Mouse (Mus musculus) embryo, embryonic 10.5 days (tissue): Measurements from ENCODE around the gene Rnf217.

Experiments
- DNase-seq: peaks from one replicate; pipeline ENCODE4 v3.0.0-alpha.2; 2015; ENCODE audit warnings: low spot score

The Rnf217 gene

GRCm38 (mm10) chr10:31609066-31609961, at the start of gene Rnf217:
Gene Rnf217, minus strand, starts transcription at chr10:31609184.
- DNase-seq: peak; percentile 78

DNA sequence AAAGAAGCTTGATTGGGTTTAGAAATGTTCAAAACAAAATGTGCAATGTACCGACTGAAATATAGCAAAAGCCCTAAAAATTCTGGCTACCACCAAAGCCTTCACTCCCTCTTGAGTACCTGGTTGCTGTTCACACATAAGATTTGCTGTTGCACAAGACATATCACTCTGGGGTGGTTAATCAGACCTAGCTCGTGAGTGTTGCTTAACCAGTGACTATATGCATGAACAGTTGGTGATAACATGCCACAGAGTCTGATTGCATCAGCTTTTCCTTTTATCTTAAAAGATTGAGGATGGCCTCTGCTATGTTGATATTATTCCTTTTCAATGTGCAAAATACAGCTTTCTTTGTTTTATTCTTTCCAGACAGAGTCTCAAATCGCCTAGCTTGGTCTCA, 38.3 kb upstream of the Rnf217 start:
- no peak for DNase-seq

- no peak for DNase-seq
Observed at GRCm38 (mm10) chr10:31646083-31646482, 37.1 kb upstream of the Rnf217 start.

DNA sequence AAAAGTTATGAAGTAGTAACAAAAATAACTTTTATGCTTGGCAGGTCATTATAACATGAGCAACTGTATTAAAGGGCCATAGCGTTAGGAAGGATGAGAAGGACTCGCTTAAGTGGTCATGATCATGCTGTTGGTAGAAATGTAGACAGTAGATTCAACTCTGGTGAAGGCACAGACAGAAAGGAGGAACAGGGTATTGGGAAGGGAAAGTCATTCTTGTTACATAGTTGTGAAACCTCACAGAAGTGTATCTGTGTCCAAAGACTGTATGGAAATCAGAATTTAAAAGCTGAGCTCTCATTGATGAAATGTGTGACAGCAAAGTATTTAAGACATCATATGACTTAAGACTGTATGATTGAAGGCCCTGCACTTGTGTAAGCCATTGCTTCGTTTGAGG, 26.1 kb upstream of the Rnf217 start:
- DNase-seq: no peak

- DNase-seq: peak; percentile 12
Observed at GRCm38 (mm10) chr10:31632005-31632404, 23.0 kb upstream of the Rnf217 start.

GRCm38 (mm10) chr10:31615355-31615754, 6.4 kb upstream of the Rnf217 start:
- no peak for DNase-seq

GRCm38 (mm10) chr10:31614111-31614510, 5.1 kb upstream of the Rnf217 start:
- DNase-seq: no peak

- peak; percentile 40 for DNase-seq
Observed at GRCm38 (mm10) chr10:31608441-31609065, 431 bp downstream of the Rnf217 start.

GRCm38 (mm10) chr10:31606981-31607867, 1.8 kb downstream of the Rnf217 start:
- DNase-seq: peak; percentile 20

GRCm38 (mm10) chr10:31603855-31604254, 5.1 kb downstream of the Rnf217 start:
- no peak for DNase-seq

DNA sequence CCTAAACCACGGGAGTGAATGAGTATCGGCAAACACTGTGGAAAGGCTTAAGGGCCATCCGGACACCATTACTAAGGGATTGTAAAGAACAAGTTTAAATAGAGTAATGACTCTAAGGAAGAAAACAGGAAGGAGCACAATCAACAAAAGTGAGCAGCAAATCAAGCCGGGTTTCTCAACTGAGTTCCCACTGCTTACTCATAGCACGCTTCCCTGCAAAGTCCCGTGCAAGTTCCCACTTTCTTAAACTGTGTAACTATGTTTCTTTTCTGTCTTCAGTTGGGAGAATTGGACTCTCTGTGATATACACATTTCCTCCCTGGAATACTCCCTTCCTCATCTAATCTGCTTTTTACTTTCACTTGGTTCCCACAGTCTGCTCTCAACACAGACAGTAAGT, 8.9 kb downstream of the Rnf217 start:
- no peak for DNase-seq

DNA sequence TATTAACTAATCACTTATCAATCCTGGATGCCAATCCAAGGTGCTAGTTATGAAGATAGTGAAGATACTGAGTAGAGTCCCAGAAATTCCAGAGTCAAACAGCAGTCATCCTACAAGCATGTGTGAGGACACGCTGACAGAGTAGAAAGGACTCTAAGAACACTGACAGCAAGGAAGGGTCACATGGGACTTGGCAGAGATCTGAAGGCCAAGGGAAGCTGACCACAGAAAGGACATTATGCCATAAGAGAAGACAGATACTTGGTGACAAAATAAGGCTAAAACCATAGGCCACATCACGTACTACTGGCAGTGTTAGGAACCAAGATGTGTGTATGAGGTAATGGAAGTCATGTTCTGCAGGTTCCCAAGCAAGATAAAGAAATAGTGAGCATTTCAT, 11.1 kb downstream of the Rnf217 start:
- DNase-seq: no peak

- peak; percentile 5 for DNase-seq
Observed at GRCm38 (mm10) chr10:31596804-31597203, 12.2 kb downstream of the Rnf217 start.

DNA sequence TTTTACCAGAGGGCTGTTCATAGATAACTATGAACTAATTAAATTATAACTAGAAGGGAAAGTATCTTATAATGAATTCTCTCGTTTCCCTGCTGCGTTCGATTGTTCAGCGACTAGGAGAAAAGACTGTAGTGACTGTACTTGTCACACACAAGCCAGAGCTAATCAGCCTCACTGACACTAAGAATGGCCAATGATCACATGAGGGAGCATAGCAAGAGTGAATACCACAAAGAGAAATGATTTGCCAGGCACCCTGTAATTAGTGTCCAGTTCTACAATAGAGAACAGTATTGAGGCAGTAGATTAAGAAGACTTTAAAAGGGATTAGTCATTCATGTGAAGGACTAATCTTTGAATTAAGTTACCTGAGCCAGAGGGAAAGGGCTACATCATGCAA, 13.7 kb downstream of the Rnf217 start:
- no peak for DNase-seq

DNA sequence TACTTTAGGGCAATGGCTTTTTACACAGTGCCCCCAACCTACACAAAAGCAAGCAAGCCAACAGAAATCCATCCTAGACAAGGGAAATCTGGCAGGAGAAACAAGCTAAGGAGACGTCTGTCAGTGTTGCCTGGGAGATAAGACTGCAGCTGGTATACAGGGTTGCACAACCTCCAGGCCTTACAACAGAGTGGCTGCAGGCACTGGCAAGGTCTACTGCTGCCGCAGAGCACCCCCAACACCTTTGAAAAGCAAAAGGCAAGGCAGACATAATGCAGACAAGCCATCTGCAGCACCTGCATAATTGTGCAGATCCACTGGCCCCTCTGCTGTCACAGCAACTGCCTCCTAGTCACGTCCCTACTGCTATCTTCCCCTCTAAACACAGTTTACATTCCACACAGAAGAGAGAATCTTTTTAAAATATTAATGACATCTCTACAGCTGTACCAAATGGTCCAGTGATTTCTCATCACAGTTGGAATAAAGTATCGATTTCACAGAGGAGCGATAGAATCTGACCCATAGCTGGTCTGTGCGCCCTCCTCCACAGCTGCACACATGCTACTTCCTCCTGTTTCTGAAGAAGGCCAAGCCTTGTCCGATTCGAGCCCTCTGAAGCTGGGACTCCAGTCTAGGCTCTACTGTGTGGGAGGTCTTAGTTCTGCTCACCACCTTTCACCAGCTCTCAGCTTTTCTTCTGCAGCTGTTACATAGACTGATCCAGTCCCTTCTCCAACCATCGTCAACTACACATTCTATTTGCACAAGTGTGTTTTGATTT, 16.1 kb downstream of the Rnf217 start:
- peak; percentile 31 for DNase-seq

- peak; percentile 25 for DNase-seq
Observed at GRCm38 (mm10) chr10:31592095-31592740, 16.8 kb downstream of the Rnf217 start.

DNA sequence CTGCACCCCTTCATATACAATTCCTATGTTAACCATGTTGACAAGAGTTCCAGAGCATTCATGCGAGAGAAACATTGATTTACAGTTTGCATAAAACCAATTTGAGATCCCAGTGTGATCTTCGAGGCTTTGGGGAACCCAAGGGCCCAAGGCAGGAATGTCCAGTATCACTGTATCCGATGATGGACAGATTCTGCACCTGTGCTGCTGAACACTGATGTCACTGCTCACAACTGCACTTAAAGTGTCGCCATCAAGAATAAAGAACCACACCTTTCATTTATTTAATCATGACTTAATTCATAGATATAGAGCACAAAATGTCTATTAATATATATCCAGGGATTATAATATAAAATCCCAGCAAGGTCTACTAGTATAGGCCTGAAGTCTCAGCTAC, 28.3 kb downstream of the Rnf217 start:
- DNase-seq: no peak

- no peak for DNase-seq
Observed at GRCm38 (mm10) chr10:31580073-31580472, 28.9 kb downstream of the Rnf217 start.

- DNase-seq: no peak
Observed at GRCm38 (mm10) chr10:31573267-31573666, 35.7 kb downstream of the Rnf217 start.

- DNase-seq: no peak
Observed at GRCm38 (mm10) chr10:31557311-31557710, 51.7 kb downstream of the Rnf217 start.

DNA sequence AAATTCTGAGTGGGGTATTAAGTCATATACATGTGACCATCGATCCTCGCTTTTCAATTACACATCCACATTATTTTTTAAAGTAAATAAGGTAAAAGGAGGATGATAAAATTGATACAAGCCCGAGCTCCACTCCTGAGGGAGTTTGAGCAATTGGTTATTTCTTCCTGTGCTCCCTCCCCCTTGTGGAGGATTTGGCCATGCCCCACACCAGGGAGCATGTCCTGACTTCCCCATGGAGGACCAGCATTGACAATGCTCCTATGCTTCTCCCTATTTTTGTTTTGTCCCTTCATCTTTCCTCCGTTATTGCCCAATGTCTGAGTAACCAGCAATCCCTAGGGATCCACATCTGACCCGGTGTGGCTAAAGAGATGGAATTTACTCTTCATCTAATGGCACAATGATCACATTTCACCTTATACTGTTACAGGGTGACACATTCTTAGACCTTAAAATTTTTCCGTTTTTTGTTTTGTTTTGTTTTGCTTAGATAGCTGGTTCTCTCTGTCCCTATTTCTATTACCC, 53.5 kb downstream of the Rnf217 start:
- no peak for DNase-seq
